Mouse (Mus musculus): Measurements from ENCODE around the gene Rap1gap.

The Rap1gap gene

DNA sequence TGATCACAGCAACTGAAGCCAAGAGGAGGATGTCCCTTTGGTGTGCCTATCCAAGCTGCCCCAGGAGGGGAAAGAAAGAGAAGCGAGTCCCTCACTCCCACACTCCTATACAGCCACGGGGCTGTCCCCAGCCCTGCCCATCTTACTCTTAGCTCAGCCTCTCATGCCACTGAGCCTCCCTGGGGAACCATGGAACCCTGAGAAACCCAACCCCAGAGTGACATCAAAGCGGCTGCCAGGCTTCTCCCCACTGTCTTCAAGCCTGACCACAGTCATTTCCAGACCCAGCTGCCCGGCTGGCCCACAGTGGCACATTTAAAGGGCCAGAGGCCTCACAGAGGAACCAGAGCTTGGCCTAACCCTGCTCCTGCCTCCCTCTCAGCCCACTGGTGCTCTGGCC is 84.2 kb downstream of the Rap1gap start:
- DNase-seq = no peak

DNA sequence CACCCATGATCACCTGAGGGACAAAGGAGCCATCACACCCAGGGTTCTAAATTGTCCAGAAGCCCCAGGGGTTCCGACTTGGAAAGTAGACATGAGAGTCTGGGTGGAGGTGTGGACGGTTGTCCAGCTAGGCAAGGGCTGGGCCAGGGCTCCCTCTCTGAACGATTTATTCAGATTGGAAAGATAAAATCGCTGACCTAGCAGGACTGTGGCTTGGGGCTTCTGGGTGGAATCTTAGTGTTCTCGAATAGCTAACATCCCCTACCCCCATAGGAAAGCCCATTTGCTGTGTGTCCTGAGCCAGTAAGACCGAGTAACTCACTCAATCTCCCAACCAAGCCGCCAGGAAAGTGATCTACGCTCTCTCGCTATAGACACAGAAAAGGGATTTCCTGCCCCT is 85.2 kb downstream of the Rap1gap start:
- DNase-seq = no peak

- DNase-seq = no peak
Measured at GRCm38 (mm10) chr4:137750121-137750520, 85.6 kb downstream of the Rap1gap start.

- no peak for DNase-seq
Measured at GRCm38 (mm10) chr4:137751310-137751709, 86.8 kb downstream of the Rap1gap start.

DNA sequence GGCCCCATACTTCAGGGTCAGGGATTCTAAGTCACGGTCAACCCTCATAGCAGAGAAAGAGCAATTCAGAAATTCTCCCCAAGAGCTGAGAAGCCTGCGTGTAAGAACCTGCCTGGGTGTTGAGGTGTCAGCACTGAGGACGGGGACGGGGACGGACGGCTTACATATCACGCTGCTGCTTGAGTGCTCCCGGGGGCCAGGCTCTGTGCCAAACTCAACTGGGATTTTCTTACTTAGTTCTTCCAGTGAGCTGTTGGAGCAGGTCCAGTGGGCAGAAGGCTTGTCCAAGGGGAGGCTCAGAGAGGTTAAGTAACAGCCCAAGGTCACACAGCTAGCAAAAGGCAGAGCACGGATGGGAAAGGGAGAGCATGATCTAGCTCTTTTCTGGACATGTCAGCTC is 87.2 kb downstream of the Rap1gap start:
- peak in 1 of 2 experiments; percentile 53 for DNase-seq

GRCm38 (mm10) chr4:137752471-137752870 is 87.9 kb downstream of the Rap1gap start:
- DNase-seq = no peak

GRCm38 (mm10) chr4:137753199-137753598 is 88.7 kb downstream of the Rap1gap start:
- no peak for DNase-seq

GRCm38 (mm10) chr4:137754446-137754845 is 89.9 kb downstream of the Rap1gap start:
- no peak for DNase-seq

DNA sequence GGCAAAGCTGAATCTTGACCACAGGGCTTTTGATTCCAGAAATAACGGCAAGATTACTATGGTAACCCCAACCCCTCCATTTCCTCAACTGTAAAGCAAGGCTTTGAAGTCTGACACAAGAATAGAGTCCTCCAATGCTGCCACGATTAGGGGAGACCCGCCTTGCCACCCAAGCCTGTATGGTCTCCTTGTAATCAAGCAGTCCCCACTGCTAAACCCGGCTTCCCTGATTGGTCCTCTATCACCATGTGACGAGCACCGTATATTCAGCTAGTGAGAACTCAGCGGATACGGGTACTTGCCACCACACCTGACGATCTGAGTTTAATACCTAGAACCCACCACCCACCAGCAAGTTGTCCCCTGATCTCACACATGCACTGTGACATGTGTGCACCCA is 98.4 kb downstream of the Rap1gap start:
- no peak for DNase-seq

GRCm38 (mm10) chr4:137763920-137764495 is 99.5 kb downstream of the Rap1gap start:
- DNase-seq = no peak

GRCm38 (mm10) chr4:137764621-137765020 is 100.1 kb downstream of the Rap1gap start:
- no peak for DNase-seq

GRCm38 (mm10) chr4:137765554-137765971 is 101.0 kb downstream of the Rap1gap start:
- DNase-seq = peak in 1 of 2 experiments; percentile 36

- no peak for DNase-seq
Measured at GRCm38 (mm10) chr4:137766365-137766764, 101.8 kb downstream of the Rap1gap start.

DNA sequence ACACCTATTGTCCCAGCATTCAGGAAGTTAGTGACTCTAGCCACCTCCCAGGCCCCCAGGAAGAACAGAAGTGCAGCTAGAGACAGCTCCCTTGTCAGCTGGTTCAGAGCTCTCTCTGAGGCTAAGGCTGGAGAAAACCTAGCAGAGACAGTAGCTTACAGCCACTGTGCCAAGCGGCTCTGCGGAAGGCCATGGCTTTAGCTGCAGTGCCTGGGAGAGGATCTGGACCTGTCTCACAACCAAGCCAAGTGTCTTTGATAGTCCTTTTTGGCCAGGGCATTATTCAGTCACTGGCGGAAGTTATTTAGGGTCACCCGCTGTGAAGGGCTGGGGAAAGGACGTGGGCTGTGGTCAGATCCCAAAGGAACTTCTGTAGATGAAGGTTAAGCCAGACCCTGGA is 103.9 kb downstream of the Rap1gap start:
- DNase-seq = no peak

GRCm38 (mm10) chr4:137768831-137769230 is 104.3 kb downstream of the Rap1gap start:
- no peak for DNase-seq

GRCm38 (mm10) chr4:137769635-137770034 is 105.1 kb downstream of the Rap1gap start:
- peak in 1 of 2 experiments; percentile 34 for DNase-seq

DNA sequence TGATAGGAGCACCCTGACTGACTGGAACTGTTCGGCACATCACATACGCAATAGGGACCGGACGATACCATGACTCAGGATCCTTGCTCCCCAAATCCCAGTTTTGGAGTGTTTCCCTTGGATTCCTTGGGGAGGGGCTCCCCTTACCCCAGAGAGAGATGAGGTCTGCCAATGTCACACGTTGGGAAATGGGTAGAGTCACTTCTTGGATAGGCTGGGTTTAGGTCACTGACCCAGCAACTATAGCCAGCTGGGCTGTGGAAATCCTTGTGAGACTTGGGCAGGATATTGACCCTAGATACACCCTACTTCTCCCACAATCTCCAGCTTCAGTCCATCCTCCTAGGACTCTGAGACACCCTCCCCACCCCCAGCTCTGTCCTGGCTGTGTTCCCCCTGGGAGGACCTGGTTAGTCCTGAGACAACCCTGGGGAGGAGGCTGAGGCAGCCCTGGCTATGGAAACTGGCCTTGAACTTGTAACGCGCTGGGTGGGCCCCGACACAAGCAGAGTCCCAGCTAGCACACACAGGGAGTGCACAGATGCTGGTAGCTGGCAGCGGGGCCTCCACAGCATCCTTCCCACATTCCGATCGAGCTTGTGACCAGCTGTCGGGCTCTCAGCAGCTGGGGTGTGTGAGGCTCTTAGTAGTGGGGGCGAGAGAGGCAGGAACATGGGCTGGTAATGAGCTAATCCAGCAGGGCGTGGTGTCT is 106.5 kb downstream of the Rap1gap start:
- DNase-seq = no peak

DNA sequence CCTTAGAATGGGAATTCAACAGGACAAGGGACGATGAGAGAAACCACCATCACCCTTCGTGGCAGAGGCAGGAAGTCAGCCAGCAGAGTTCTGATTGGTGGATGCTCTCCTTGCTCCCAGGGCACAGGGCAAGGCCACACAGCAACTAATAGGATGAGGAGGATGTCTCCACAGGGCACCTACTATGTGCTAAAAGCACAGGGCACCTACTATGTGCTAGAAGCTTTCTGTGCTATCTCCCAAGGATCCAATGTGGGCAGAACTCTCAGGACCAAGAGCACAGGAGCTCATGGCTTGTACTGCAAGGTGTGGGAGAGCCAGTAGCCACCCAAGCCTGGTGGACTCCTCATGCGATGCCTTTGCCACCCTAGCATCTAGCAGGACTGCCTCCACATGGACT is 107.2 kb downstream of the Rap1gap start:
- DNase-seq = no peak

- no peak for DNase-seq
Measured at GRCm38 (mm10) chr4:137772438-137773056, 108.0 kb downstream of the Rap1gap start.

GRCm38 (mm10) chr4:137773369-137773899 is 108.9 kb downstream of the Rap1gap start:
- DNase-seq = no peak

- no peak for DNase-seq
Measured at GRCm38 (mm10) chr4:137774013-137774412, 109.5 kb downstream of the Rap1gap start.

- no peak for DNase-seq
Measured at GRCm38 (mm10) chr4:137774505-137774904, 110.0 kb downstream of the Rap1gap start.

GRCm38 (mm10) chr4:137777866-137778265 is 113.3 kb downstream of the Rap1gap start:
- no peak for DNase-seq
